Comparison of ENCODE assay signal across 8 mouse cellular contexts in the genomic region with DNA sequence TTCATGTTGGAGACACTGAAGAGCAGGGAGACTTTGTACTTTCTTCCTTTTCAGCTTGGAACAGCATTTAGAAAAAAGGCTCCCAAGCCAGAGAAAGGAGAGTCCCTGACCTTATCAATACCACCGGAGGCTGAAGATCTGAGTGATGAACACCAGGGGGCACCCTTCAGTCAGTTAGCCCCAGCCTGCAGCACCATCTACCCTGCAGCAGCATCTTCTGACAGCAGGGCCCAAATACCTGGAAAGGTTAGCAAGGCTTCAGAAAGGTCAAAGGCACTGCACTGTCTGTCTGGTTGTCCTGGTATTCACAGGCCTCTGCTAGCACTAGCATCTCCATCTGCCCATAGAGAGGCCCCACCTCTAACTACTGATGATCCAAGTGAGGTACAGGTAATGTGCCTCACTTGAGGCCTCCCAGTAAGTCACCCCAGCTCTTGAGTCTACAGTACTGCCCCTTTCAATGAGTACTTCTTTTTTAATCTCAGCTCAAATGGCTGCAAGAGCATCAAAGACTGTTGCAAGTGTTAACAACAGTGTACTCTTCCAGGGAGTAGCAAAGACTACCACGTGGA. TPM values are rescaled to one million over a fixed set of nuclear protein-coding genes. Genes with fewer than 3 reads are reported as not detected.
DNase-seq lines count a peak whose midpoint lies in the region; ATAC-seq and TF ChIP-seq lines count a peak whose summit lies in the region.

No protein-coding gene starts in this region.

- 43% methylated on average over 2 of the region's 2 CpGs for WGBS in forebrain, embryonic 10.5 days
- 60% methylated on average over 2 of the region's 2 CpGs for WGBS in forebrain, embryonic 13.5 days
- WGBS in kidney, postnatal 0 days = 48% methylated on average over 2 of the region's 2 CpGs

- ATAC-seq in forebrain, embryonic 13.5 days = no peak
- ATAC-seq in common myeloid progenitor, adult 5-6 weeks (replicated peaks; ENCODE audit: low read depth, poor library complexity, severe bottlenecking) = peak; percentile 99
- ATAC-seq in kidney, postnatal 0 days (replicated peaks; ENCODE audit: low FRiP score, low read depth) = no peak

- H3K4me2 ChIP-seq in forebrain, embryonic 13.5 days = no peak overlapping the region
- H3K4me2 ChIP-seq in kidney, postnatal 0 days (ENCODE audit: low read length) = no peak overlapping the region

- H3K4me1 ChIP-seq in forebrain, embryonic 10.5 days = no peaks in the 10 kb centered on the region
- H3K4me1 ChIP-seq in forebrain, embryonic 13.5 days = no peaks in the 10 kb centered on the region
- H3K4me1 ChIP-seq in kidney, postnatal 0 days (replicated peaks; ENCODE audit: insufficient read depth, low read length) = no peaks in the 10 kb centered on the region

- H3K36me3 ChIP-seq in forebrain, embryonic 10.5 days (replicated peaks) = no peaks in the 10 kb centered on the region
- H3K36me3 ChIP-seq in forebrain, embryonic 13.5 days (ENCODE audit: poor library complexity, severe bottlenecking) = no peaks in the 10 kb centered on the region
- H3K36me3 ChIP-seq in kidney, postnatal 0 days (ENCODE audit: insufficient read depth, low read length) = no peaks in the 10 kb centered on the region

- no peak overlapping the region for H3K9ac ChIP-seq in forebrain, embryonic 13.5 days
- H3K9ac ChIP-seq in kidney, postnatal 0 days (ENCODE audit: low read depth, low read length) = no peak overlapping the region

- DNase-seq in forebrain, embryonic 10.5 days (ENCODE audit: extremely low spot score, low spot score) = peak; percentile 39
- peak; percentile 18 for DNase-seq in urinary bladder, postnatal 14 days (ENCODE audit: low spot score)
- no peak for DNase-seq in urinary bladder, postnatal 10 days (ENCODE audit: low spot score)
- DNase-seq in kidney, postnatal 0 days (ENCODE audit: low spot score) = peak; percentile 41
- peak; percentile 52 for DNase-seq in lung, postnatal 36 days
- peak; percentile 62 for DNase-seq in thymus, postnatal 0 days (ENCODE audit: low spot score)

- peak; percentile 70 for TF ChIP-seq CTCF in kidney, postnatal 0 days (IDR thresholded peaks at IDR 0.05; ENCODE audit: low read depth)

- no peak overlapping the region for H3K4me3 ChIP-seq in forebrain, embryonic 10.5 days
- no peak overlapping the region for H3K4me3 ChIP-seq in forebrain, embryonic 13.5 days
- H3K4me3 ChIP-seq in kidney, postnatal 0 days (replicated peaks; ENCODE audit: low read depth, low read length) = no peak overlapping the region

- no peak overlapping the region for H3K27ac ChIP-seq in forebrain, embryonic 10.5 days
- H3K27ac ChIP-seq in forebrain, embryonic 13.5 days = no peak overlapping the region
- H3K27ac ChIP-seq in kidney, postnatal 0 days = no peak overlapping the region

- H3K27me3 ChIP-seq in forebrain, embryonic 10.5 days (ENCODE audit: poor library complexity, severe bottlenecking) = no peaks in the 10 kb centered on the region
- no peaks in the 10 kb centered on the region for H3K27me3 ChIP-seq in forebrain, embryonic 13.5 days
- no peaks in the 10 kb centered on the region for H3K27me3 ChIP-seq in kidney, postnatal 0 days (ENCODE audit: insufficient read depth, low read length)

- no peaks in the 10 kb centered on the region for H3K9me3 ChIP-seq in forebrain, embryonic 10.5 days
- no peaks in the 10 kb centered on the region for H3K9me3 ChIP-seq in forebrain, embryonic 13.5 days (replicated peaks)
- no peaks in the 10 kb centered on the region for H3K9me3 ChIP-seq in kidney, postnatal 0 days (replicated peaks; ENCODE audit: low read length)

RNA-seq across cellular contexts. Expression of a gene that starts 25.4 kb away (rescaled TPM):
- polyA plus RNA-seq in forebrain, embryonic 10.5 days (2016; fragmentation: Nextera tagmentation; extraction: Ambion mirVana) = 1.4 and 1.6 TPM in 2 replicates
- 7.5 and 8.0 TPM in 2 replicates for polyA plus RNA-seq in forebrain, embryonic 13.5 days (2015; fragmentation: Nextera tagmentation; extraction: Ambion mirVana)
- 1.4 and 1.5 TPM in 2 replicates for total RNA-seq in common myeloid progenitor, adult 5-6 weeks (2017)
- 0.69 and 0.75 TPM in 2 replicates for polyA plus RNA-seq in kidney, postnatal 0 days (2015; fragmentation: Nextera tagmentation; extraction: Ambion mirVana)
- polyA plus RNA-seq in thymus, postnatal 0 days (2015; fragmentation: Nextera tagmentation; extraction: Ambion mirVana) = 1.8 and 1.9 TPM in 2 replicates
